Mouse (Mus musculus) liver, embryonic 14.5 days (tissue): ENCODE measurements around the gene Tnr.

Experiments
- CTCF ChIP-seq: IDR thresholded peaks from 2 replicates; pipeline ENCODE4 v1.5.1; 2016; ENCODE audit warnings: antibody characterized with exemption, low read depth, control low read depth
- EP300 ChIP-seq: IDR thresholded peaks from 2 replicates; pipeline ENCODE4 v1.6.1; 2016; ENCODE audit warnings: antibody characterized with exemption, low read depth

DNA sequence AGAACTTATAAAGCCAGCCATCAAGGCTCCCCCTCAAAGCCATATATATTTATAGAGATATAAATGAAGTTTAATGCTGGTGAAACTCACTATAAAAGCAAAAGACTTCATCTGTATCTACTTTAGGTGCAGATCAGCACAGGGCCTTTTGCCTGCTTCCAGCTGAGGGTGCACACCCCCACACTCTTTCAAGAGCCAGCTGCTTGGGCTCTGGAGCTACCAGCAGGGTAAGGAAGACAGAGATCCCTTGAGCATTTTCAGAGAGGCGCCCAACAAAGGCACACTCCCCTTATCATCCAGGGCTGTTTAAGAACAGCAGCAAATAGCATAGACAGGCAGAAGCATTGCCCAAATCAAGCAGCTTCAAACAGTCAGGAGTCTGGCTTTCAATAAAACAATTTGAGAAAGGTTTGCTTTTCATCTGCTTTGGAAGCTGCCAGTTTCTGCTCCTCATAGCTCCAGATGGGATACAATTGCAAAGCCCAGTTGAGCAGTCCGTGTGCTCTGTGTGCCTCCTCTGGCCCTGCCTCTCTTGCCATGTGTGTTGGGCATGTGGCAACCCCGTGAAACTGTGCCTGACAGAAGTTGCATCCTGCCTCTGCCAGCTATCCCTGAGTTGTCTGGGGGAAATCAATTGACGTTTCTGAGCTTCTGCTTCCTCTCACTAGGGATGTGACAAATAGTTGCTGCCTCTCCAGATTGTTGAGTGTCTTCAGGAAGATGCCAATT lies 9.4 kb downstream of the Tnr start:
- TF ChIP-seq EP300 (no peak), CTCF (no peak)
